Mouse (Mus musculus) kidney, postnatal 36 days (tissue): Measurements from ENCODE around the gene Gna13.

Experiments
- DNase-seq, 2 experiments: peaks; one replicate each; pipeline ENCODE4 v3.0.0; 2021 to 2022; ENCODE audit warnings: mixed read lengths in 2 of 2

Gna13 gene

GRCm38 (mm10) chr11:109423294-109423693 is 60.7 kb downstream of the Gna13 start:
- DNase-seq: peak in 1 of 2 experiments; percentile 53

DNA sequence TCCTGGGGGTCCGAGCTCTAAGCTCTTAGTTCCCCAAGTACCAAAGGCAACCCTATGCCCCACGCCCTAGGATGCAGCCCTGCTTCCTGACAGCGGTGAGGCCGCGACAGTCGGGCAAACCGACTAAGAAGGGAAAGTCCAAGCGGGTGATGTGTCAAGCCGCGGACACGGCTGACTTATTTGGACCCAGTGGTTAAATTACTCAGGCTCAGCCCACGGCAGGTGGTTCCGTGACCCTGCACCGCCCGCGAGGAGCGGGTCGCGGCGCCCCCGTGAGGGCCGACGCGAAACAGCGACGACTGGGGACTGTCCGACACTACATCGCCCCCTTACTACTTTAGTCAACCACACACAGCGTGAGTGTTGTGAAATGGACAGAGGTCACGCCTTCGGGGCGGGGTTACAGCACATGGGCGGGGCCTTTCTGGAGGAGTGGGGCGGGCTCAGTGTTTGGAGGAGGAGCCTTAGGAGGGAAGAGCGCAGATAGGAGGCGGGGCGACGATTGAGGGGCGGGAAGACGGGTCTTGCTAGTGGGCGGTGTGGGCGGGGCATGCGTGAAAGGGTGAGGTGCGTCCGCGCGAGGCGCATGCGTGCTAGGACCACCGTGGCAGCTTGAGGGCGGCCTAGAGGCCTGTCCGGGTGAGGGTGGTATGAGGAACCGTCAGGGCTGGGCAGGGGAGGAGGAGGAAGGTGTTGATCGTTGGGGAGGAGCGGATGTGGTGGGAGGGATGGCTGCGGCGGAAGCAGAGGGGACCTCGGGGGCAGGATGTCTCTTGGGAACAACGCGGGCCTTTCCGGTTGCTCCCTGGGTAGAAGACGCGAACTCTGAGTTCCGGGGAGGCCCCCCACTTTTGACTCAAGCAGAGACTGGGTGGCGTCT is 63.0 kb downstream of the Gna13 start, which contains the start of gene Amz2:
TSS of gene Amz2 (plus strand) at position 555 of the 880 bp plus-strand sequence.
- DNase-seq: peak; percentile 99 to 100

DNA sequence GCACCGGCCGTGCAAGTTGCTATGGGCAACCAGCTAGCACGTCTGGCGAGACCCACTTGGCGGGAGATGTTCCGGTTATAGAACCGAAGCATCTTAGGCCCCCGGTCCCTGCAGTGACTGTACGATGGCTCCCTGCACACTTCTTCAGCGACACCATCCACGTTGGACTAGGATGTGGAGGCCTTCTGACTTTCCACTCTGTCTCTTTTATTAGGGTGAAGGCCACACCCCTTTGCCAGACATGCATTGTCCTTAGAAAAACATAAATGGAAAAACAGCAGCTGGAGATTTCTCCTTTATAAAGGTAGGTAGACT is 63.6 kb downstream of the Gna13 start:
- no peak for DNase-seq

GRCm38 (mm10) chr11:109427353-109427752 is 64.7 kb downstream of the Gna13 start:
- no peak for DNase-seq

- DNase-seq: no peak
These were observed 71.7 kb downstream of the Gna13 start for GRCm38 (mm10) chr11:109434233-109434798.

DNA sequence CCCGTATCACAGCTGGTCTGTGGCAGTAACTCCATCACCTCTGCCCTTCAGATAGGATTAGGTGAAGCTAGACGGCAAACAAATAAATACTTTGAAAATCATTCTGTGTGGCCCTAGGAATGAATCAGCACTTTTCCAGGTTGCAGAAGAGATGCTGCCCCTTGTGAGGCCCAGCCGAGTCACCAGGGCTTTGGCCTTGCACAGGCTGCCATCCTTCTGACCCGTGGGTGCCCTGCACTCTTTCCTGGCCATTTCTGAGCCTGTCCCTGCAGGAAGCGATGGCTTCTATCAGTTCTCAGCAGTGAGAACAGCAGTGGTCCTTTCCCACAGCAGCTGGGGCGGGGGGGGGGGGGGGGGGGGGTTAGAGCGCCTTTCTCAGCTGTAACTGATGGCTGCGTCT is 74.3 kb downstream of the Gna13 start:
- DNase-seq: no peak

- DNase-seq: no peak
These were observed 76.6 kb downstream of the Gna13 start for GRCm38 (mm10) chr11:109439209-109439608.

DNA sequence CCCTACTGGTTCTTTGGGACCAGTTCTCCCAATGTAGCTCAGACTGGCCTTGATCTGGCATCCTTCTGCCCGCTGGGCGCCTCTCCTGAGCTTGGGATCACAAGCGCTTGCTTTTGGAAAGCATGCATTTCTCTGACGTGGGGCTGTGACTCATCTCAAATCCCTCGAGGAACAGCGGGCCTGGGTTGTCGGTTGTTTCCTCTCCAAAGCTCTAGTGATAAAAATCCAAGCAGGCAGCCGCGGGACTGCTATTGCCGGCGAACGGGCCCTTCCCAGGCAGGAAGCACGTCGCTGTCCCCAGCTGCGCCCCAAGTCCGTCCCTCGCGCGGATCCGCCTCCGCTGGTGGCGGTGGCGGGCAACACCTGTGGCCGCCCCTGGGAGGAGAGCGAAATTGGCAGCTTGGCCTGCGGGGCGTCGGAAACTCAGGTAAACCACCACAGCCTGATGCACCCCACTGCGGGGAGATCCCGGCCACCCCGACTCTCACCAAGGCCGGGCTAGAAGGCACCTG is 77.3 kb downstream of the Gna13 start:
- DNase-seq: peak; percentile 82 to 87

DNA sequence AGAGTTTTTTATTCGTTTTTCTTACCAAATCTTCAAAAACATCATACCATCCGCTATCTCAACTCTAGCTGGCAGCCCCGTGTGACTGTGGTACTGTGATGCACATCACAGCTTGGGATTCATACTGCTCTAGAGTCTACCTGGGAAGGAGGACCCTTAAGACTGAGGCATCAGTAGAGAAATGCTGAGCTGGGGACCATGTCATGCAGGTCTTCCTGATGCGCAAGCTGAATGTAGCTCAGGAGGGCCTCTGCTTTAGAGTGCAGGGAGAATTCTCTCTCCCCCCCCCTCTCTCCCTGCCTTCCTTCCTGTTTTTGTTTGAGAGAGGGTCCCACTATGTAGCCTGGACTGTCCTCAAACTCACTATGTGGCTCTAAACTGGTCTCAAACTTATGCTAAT is 78.0 kb downstream of the Gna13 start:
- DNase-seq: no peak

GRCm38 (mm10) chr11:109441119-109441518 is 78.5 kb downstream of the Gna13 start:
- peak in 1 of 2 experiments; percentile 74 for DNase-seq

- DNase-seq: no peak
These were observed 79.6 kb downstream of the Gna13 start for GRCm38 (mm10) chr11:109442166-109442730.

DNA sequence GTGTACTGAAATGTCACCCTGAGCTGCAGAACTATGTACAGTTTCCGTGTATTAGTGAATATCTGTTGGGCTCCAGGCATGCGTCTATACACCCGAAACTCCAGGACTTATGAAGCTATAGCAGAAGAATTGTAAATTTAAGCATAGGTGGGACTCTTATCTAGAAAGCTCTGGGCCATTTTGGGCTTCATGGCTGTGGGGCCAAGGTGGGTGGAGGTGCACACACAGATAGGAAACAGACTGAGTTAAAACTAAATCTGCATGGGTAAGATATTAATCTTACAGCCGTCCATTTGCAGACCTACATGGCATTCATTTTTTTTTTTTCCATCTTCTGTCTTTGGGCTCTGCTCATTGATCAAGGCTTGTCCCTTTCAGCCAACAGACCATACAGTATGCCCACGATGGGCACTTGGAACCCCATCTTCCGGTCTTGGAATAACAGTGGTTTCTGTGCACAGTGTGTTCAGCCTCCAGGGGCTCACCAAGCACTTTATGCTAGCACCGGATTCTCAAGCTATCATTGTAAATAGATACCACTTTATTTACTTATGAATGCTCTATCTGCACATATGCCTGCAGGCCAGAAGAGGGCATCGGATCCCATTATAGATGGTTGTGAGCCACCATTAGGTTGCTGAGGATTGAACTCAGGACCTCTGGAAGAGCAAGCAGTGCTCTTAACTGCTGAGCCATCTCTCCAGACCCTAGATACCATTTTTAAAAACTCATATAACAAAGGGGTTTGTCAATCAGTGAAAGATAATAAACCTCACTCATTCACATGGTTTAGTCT is 81.0 kb downstream of the Gna13 start:
- DNase-seq: no peak

DNA sequence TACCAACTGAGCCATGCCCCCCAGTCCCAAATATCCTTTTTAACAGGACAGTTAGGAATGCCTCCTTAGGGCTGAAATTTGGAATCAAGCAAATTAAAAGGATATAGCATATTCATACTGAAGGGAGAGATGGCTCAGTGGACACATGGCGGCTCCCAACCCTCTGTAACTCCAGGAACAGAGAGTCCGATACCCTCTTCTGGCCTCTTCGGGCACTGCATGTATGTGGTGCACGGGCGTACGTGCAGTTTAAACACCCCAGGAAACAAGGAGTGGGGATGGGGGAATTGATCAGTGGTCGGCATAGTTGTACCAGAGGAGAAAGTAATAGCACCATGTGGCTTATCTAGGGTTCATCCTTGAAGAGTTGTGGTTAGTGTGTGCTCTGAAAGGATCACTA is 82.0 kb downstream of the Gna13 start:
- DNase-seq: peak in 1 of 2 experiments; percentile 55

GRCm38 (mm10) chr11:109445438-109446035 is 82.9 kb downstream of the Gna13 start:
- DNase-seq: peak; percentile 19 to 45
